Mouse (Mus musculus): ENCODE data around the gene Riiad1. TPM values are rescaled to one million over a fixed set of nuclear protein-coding genes. Genes with fewer than 3 reads are reported as not detected.

The Riiad1 gene
- polyA plus RNA-seq (2015; fragmentation: Nextera tagmentation; extraction: Ambion mirVana) = 37.1 and 41.1 TPM in 2 replicates

DNA sequence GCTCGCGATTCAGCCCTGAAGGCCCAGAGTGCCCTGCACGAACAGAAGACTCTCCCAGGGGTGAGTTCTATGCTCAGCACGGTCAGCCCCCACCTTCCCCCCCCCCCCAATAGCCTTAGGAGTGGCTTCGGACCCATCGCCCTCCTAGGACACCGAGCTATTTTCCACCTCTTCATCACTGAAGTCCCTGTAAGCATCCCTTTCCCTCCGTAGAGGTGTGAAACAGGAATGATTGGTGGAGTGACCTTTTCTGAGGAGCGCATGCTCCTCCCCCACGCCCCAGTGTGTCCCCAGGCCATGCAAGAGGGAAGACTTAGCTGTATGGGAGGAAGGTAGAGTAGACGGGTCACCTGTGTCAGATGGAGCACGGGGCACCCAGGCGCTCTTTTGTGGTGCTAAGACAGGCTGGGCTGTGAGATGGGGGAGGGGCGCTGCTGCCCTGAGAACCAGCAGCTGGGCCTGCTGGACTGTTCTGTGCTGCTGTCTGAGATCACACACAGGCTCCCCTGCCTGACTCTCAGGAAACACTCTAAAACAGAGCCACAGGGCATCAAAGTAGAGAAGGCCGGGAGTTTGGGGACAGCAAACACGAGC lies at the start of gene Riiad1:
Riiad1 (minus strand) TSS at position 51 of the 594 bp plus-strand sequence.

DNA sequence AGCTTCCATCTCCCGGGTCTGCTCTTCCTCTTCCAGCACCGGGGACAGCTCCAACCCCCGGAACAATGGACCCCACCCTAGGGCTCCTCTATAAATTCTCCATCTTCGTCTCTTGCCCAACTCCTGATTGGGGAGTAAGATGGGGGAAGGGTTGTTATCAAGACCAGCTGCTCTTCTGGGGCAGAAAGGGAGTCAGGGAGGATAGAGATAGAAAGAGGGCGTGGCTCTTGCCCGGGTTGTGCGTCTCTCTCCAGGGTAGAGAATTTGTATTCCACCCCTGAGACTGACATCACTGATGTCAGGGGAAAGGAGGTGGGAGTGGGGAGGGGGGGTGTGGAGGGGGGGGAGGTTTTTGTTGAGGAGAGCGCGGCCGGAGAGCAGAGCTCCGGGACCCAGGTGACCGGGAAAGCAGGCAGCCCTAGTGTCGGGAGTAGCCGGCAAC lies 2.1 kb downstream of the Riiad1 start, which contains the start of gene Celf3:
Celf3 (plus strand) TSS at position 315 of the 442 bp plus-strand sequence.

DNA sequence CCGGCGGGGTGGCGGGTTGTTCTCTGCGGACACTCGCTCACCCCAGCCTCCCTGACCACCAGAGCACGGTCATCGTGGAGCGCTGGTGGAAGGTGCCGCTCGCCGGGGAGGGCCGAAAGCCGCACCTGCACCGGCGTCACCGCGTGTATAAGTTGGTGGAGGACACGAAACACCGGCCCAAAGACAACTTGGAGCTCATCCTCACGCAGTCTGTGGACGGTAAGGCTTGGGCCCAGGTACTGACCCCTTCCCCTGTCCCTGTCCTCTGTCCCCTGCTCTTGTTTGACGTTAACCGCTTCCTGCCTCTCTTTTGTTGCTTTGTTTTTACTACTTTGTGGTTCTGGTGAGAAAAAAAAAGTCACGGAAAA lies 36.6 kb downstream of the Riiad1 start, which contains the start of gene Oaz3:
Oaz3 (minus strand) TSS at position 319 of the 368 bp plus-strand sequence.

DNA sequence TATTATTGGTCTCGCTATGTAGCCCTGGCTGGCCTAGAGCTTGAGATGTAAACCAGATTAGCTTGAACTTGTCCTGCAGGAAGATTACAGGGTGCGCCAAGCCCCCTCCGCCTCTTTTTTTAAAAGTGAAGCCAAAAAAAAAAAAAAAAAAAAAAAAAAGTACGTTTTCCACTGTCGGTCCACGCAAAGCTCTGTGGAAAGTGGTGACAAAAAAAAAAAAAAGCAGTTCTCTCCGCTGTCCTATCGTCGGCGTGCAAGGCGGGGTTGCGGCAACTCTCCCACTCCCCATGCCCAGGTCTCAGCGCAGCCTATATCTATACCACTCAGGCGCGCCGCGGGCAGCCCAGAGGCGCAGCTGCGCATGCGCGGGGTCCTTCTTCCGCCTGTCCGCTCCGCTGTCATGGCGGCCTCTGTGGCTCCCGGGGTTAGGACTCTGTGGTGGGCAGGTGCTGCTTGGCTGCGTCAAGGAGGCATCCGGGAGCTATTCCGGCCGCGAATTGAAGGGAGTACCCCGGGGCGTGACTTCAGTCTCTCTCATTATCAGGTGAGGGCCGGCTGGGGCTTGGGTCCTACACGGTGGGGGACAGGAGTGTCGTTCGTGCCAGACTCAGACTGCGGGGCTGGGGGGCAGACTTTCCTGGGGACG lies 37.1 kb downstream of the Riiad1 start, which contains the start of gene Mrpl9:
Mrpl9 (plus strand) TSS at position 368 of the 646 bp plus-strand sequence.

Other genes starting within 250 kb of the Riiad1 start
- not detected in 2 replicates for gene Gm4778, start 216.3 kb downstream of the Riiad1 start, polyA plus RNA-seq (2015; fragmentation: Nextera tagmentation; extraction: Ambion mirVana)
- 15.5 and 24.3 TPM in 2 replicates for gene Them4, start 170.3 kb downstream of the Riiad1 start, polyA plus RNA-seq (2015; fragmentation: Nextera tagmentation; extraction: Ambion mirVana)
- gene Them5, start 138.2 kb downstream of the Riiad1 start, polyA plus RNA-seq (2015; fragmentation: Nextera tagmentation; extraction: Ambion mirVana) = not detected in 2 replicates
- 1.7 and 2.2 TPM in 2 replicates for gene C2cd4d, start 117.9 kb downstream of the Riiad1 start, polyA plus RNA-seq (2015; fragmentation: Nextera tagmentation; extraction: Ambion mirVana)
- 4.4 and 5.9 TPM in 2 replicates for gene Rorc, start 107.5 kb downstream of the Riiad1 start, polyA plus RNA-seq (2015; fragmentation: Nextera tagmentation; extraction: Ambion mirVana)
- 0.14 and 0.57 TPM in 2 replicates for gene Lingo4, start 81.8 kb downstream of the Riiad1 start, polyA plus RNA-seq (2015; fragmentation: Nextera tagmentation; extraction: Ambion mirVana)
- 11.8 and 17.9 TPM in 2 replicates for gene Tdrkh, start 67.1 kb downstream of the Riiad1 start, polyA plus RNA-seq (2015; fragmentation: Nextera tagmentation; extraction: Ambion mirVana)
- gene Mrpl9, start 37.0 kb downstream of the Riiad1 start, polyA plus RNA-seq (2015; fragmentation: Nextera tagmentation; extraction: Ambion mirVana) = 68.0 and 70.0 TPM in 2 replicates
- 0.32 and 0.33 TPM in 2 replicates for gene Oaz3, start 36.4 kb downstream of the Riiad1 start, polyA plus RNA-seq (2015; fragmentation: Nextera tagmentation; extraction: Ambion mirVana)
- gene Celf3, start 2.0 kb downstream of the Riiad1 start, polyA plus RNA-seq (2015; fragmentation: Nextera tagmentation; extraction: Ambion mirVana) = 62.1 and 70.2 TPM in 2 replicates
- gene Snx27, start 102.4 kb upstream of the Riiad1 start, polyA plus RNA-seq (2015; fragmentation: Nextera tagmentation; extraction: Ambion mirVana) = 18.4 and 26.9 TPM in 2 replicates
- not detected in 2 replicates for gene Gm10972, start 162.8 kb upstream of the Riiad1 start, polyA plus RNA-seq (2015; fragmentation: Nextera tagmentation; extraction: Ambion mirVana)
- gene Tuft1, start 178.5 kb upstream of the Riiad1 start, polyA plus RNA-seq (2015; fragmentation: Nextera tagmentation; extraction: Ambion mirVana) = 6.9 and 13.2 TPM in 2 replicates
- 0.58 and 1.4 TPM in 2 replicates for gene Selenbp2, start 213.2 kb upstream of the Riiad1 start, polyA plus RNA-seq (2015; fragmentation: Nextera tagmentation; extraction: Ambion mirVana)